Mouse (Mus musculus): ENCODE data around the gene Abhd8.
A peak's percentile ranks its signal among the peaks of the same experiment; 100 is the strongest.

The Abhd8 gene

GRCm38 (mm10) chr8:71463188-71464033 is at the start of gene Abhd8:
Gene Abhd8, minus strand, starts transcription at chr8:71463655.
- DNase-seq (ENCODE audit: low read depth, low spot score) = peak; percentile 99

- DNase-seq (ENCODE audit: low read depth, low spot score) = no peak
Measured at GRCm38 (mm10) chr8:71511644-71512043, 48.2 kb upstream of the Abhd8 start, which contains the start of gene Plvap. Gene Plvap, minus strand, starts transcription at chr8:71511752.

GRCm38 (mm10) chr8:71509316-71509715 is 45.9 kb upstream of the Abhd8 start:
- DNase-seq (ENCODE audit: low read depth, low spot score) = no peak

GRCm38 (mm10) chr8:71507589-71508104 is 44.2 kb upstream of the Abhd8 start:
- peak; percentile 96 for DNase-seq (ENCODE audit: low read depth, low spot score)

- peak; percentile 69 for DNase-seq (ENCODE audit: low read depth, low spot score)
Measured at GRCm38 (mm10) chr8:71505979-71506378, 42.5 kb upstream of the Abhd8 start.

GRCm38 (mm10) chr8:71505326-71505725 is 41.9 kb upstream of the Abhd8 start:
- DNase-seq (ENCODE audit: low read depth, low spot score) = no peak

GRCm38 (mm10) chr8:71504349-71504748 is 40.9 kb upstream of the Abhd8 start:
- DNase-seq (ENCODE audit: low read depth, low spot score) = no peak

- DNase-seq (ENCODE audit: low read depth, low spot score) = no peak
Measured at GRCm38 (mm10) chr8:71498816-71499690, 35.6 kb upstream of the Abhd8 start.

GRCm38 (mm10) chr8:71497881-71498501 is 34.5 kb upstream of the Abhd8 start:
- DNase-seq (ENCODE audit: low read depth, low spot score) = no peak

- peak; percentile 74 for DNase-seq (ENCODE audit: low read depth, low spot score)
Measured at GRCm38 (mm10) chr8:71497077-71497645, 33.7 kb upstream of the Abhd8 start.

GRCm38 (mm10) chr8:71496481-71496880 is 33.0 kb upstream of the Abhd8 start:
- peak; percentile 70 for DNase-seq (ENCODE audit: low read depth, low spot score)

- no peak for DNase-seq (ENCODE audit: low read depth, low spot score)
Measured at GRCm38 (mm10) chr8:71495811-71496210, 32.4 kb upstream of the Abhd8 start.

- DNase-seq (ENCODE audit: low read depth, low spot score) = peak; percentile 91
Measured at GRCm38 (mm10) chr8:71495039-71495438, 31.6 kb upstream of the Abhd8 start.

- peak; percentile 98 for DNase-seq (ENCODE audit: low read depth, low spot score)
Measured at GRCm38 (mm10) chr8:71488454-71488853, 25.0 kb upstream of the Abhd8 start.

GRCm38 (mm10) chr8:71487691-71488445 is 24.4 kb upstream of the Abhd8 start, which contains the start of gene Gtpbp3:
Gene Gtpbp3, plus strand, starts transcription at chr8:71488103.
- peak; percentile 89 for DNase-seq (ENCODE audit: low read depth, low spot score)

GRCm38 (mm10) chr8:71486136-71486529 is 22.7 kb upstream of the Abhd8 start:
- DNase-seq (ENCODE audit: low read depth, low spot score) = no peak

GRCm38 (mm10) chr8:71485142-71486135 is 22.0 kb upstream of the Abhd8 start, which contains the start of gene Ano8:
Gene Ano8, minus strand, starts transcription at chr8:71485963.
- peak; percentile 98 for DNase-seq (ENCODE audit: low read depth, low spot score)

GRCm38 (mm10) chr8:71484736-71485135 is 21.3 kb upstream of the Abhd8 start:
- no peak for DNase-seq (ENCODE audit: low read depth, low spot score)

- peak; percentile 41 for DNase-seq (ENCODE audit: low read depth, low spot score)
Measured at GRCm38 (mm10) chr8:71483932-71484331, 20.5 kb upstream of the Abhd8 start.
